Mouse (Mus musculus) WW6 (cell line): ENCODE data around the gene Hoxc5.

ENCODE experiments used
- DNase-seq: peaks from one replicate; pipeline ENCODE4 v3.0.0-alpha.2; 2013; ENCODE audit warnings: low read depth, low spot score

The Hoxc5 gene

DNA sequence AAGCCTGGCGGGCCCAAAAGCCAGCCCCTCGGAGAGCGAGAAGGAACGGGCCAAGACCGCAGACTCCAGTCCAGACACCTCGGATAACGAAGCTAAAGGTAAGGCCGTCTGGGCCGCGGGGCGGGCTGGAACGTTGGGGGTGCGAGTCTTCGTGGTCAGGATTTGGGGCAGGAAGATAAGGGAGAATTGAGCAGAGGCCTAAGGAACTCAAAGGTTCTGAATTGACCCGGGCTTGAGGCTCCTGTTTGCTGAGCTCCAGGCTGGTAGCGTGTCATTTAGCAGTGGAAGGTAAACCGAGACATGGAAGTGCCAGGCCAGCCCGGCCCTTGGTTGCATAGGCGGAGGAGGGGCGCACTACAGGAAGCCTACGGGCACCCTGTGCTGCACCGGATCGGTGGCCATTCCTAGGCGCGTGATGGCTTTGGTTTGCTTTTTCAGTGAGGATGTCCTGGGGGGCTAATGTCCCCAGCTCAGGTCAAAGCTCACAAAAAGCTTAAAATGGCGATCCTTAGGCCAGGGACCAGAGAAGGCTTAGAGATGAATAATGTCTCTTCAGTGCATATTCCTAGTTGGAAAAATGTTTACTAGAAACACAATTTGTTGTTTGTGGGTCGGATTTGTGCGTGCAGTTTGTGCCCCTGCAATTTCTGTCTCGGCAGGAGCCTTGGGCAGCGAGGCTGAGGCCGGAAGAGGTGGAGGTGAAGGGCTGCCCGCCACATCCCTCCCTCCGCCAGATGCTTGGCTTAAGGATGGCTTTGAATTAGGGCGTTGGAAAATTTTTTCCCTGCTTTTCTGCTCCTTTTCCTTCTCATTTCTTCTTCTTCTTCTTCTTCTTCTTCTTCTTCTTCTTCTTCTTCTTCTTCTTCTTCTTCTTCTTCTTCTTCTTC is 511 bp downstream of the Hoxc5 start:
- DNase-seq, result no peak

DNA sequence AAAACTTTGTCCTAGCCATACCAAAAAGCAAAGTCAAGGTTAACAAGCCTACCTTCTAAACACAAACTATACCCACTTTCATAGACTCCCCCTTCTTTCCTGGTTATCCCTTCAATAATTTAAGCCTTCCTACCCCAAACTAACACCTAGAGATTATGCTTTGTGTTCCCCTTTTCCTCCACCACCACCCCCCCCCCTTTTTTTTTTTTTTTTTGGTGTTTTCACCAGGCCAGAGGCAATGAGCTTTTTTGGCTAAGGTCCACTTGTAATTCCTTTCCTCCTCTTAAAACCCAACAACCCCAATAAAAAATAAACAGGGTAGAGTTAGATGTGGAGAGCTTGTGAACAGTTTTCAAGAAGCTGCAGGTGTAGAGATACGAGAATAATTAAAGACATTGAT is 2.1 kb downstream of the Hoxc5 start:
- DNase-seq, result no peak

DNA sequence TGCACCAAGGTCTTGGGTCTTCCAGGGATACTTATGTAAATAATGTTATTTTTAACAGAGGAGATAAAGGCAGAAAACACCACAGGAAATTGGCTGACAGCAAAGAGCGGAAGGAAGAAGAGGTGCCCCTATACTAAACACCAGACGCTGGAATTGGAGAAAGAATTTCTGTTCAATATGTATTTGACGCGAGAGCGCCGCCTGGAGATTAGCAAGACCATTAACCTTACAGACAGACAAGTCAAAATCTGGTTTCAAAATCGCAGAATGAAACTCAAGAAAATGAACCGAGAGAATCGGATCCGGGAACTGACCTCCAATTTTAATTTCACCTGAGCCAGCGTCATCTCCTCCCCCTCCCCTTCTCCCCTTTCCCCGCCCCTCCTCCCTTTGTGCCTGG is 3.5 kb downstream of the Hoxc5 start:
- no peak for DNase-seq

DNA sequence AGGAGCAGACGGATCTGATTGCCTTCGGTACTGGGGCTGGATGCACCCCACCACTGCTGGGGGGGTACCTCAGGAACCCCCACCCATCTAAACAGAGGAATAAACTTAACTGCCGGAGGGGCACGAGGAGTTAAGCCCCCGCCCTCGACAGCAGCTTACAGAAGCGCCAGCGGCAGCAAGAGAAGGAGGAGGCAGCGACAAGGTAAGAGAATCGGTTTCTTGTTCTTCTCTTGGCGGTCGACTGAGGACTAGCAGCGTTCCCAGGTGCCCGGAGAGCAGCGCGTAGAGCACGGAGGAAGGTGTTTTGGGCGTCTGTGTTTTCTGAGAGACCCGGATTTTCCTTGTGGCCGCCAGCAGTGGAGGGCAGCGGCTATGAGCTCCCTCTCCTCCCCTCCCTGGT is 5.0 kb downstream of the Hoxc5 start:
- DNase-seq, result no peak

DNA sequence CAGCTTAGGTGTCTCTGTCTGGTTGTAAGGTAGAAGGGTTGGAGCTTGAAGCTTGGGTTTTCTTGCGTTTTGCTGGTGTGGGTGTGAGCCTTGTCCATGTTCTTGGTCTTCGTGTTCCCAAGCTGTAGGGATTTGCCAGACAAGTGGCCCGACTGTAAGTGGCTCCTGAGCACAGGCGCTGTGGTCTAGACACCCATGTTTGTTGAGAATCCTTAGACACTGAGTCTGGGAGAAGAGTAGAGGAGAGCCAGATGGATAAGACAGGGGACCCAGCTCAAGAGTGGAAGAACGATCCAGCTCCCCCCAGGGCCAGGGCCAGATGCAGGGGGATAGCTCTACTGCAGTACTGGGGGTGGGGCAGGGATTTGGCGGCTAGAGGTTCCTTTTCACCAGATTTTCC is 5.5 kb downstream of the Hoxc5 start:
- DNase-seq, result no peak

DNA sequence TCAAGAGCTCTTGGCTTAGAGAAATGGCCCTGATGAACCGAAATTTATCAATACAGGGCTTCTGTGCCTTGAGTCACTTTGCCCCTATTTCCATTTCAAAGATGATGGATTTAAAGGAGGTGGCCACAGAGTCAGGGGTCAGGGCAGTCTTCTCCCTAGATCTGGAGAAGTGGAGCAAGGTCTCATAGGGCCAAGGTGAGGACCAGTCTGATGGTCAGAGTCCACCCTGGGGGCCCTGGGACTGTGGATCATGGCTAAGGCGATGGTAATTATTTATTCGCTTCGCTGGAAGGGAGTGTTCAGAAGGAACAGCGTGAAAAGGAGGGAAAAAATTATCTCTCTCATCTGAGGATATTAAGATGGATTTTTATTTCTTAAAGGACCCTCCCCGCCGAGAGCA is 7.8 kb downstream of the Hoxc5 start:
- DNase-seq, result no peak

DNA sequence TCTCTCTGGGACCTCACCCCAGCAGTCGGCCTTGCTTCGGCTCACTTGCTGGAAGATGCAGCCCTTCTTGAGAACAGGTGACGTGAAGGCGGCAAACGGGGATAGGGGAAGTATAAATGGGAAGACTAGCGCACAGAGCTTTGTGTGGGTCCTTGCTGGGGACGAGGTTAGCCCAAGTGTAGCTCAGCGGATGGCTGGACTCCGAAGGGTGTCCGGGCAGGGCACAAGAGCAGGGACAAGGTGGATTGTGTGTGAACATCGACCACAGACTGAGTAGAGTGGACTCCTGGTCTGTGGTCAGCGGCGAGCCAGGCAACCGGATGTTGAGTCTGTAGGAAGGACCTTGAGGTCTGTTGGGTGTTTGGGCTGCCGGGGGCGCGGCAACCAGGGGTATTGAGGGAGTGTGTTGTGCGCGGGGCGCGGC is 8.5 kb downstream of the Hoxc5 start:
- DNase-seq, result no peak

DNA sequence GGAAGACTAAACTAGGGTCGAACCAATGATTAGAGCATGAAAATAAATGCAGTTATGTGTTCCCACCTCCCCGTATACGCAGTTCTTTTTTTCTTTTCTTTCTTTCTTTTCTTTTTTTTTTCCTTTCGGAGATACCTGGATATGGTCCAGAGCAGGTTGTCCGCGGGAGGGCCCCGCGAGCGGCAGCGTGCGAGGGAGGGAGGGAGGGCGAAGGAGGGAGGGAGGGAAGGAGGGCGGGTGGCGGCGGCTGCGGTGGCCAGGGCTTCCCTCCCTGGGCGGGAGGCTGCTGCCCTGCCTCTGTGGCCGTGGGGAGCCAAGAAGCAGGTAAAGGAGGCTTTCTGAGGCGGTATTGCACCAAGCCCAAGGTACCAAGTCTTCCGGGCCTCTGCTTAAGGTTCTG is 8.9 kb downstream of the Hoxc5 start, which contains the start of gene Hoxc9:
Gene Hoxc9 (plus strand): TSS at position 269 of the 400 bp plus-strand sequence.
- no peak for DNase-seq

DNA sequence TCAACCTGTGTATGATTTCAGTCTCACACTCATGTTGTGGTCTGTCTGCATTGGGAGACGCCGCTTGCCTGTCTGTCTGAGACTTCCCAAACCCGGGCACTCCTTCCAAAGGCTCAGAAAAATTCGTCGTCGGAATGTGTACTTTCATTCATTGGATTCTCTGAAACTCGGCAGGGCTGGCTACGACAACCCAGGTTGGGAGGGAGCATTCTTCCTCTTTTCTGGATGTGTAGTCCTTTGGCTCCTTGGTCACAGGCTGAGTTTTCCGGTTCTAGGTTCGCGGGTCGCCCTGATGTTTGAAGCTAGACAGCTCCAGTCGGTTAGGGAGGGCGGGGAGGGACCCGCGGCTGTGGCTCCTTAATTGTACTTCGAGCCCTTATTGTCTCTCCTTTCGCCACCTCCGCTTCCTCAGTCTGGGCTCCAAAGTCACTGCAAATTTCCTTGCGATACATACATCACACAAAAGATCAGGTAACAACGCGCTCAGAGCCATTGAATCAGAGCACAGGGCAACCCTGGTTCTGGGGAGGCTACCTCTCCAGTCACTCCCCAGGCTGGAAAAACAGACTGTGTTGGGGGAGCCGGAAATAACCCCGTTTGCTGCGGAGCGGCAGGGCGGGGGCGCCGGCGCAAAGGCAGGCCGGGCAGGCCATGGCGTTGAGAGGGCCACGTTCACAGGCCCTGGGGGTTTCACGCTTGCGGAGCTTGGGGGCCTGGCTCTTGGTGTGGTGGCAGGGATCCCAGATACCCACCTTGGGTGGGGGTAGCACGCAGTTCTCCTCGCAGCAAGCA is 9.6 kb downstream of the Hoxc5 start:
- no peak for DNase-seq

DNA sequence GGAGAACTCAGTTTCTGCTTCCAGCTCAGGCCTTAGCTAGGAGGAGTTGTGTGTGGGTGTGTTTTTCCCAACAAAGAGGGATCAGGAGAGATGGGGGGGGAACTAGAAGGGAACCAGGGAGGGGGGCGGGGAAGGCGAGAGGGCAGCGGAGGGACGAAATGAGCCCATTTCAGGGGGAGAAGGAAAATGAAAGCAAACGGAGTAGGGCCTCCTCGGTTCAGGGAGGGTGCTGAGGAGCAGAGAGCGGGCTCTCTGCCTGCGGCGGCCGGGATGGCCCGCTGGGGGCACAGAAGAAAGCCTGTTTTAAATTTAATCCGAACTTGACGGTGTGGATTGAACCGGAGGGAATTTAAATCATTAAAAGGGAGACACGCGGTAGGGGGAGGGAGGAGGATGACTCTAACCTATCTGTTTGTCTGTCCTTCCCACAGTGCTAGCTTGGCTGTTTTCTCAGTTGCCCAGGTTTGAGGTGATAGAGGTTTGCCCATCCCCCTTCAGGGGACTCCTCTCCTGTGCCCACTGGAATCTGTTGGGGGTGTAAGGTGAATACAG is 10.3 kb downstream of the Hoxc5 start:
- no peak for DNase-seq

DNA sequence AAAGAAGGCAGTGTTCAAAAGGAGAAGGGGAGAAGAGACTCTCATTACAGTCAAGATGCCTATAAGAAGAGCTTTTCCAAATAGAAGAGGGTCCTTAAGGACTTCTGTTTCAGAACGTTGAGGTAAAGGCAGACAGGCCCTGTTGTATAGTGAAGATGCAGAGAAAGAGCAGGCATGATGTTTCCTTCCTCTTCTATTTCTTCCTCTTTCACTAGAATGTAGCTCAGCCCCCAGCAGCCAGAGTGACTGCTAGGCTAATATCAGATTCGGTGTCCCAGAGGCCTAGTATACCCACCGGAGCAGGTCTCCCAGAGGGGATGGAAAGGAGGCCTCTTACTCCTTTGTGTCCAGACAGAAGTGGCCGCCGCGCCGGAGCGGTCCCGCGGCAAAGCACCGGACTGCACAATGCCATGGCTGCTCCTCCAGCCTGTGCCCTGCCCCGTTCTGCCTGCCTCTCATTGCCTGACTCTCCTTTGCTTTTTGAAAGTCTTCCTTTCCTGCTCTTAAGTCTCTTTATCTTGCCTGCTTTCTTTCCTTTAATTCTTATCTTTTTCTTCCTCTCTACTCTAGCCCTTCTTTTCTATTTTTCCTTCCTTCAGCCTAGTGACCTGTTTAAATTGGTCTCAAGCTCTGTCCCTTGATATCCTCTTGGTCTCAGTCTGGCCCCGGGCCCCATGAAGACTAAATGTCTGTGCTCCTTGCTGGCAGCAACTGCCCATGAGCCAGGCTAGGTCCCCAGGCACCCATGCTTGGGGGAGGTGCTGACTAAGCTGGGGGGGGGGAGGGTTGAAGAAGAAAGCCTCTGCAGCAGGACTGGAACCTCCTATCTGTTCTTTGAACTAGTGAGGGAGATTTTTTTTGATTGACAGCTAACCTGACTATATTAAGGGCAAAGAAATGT is 11.6 kb downstream of the Hoxc5 start:
- DNase-seq, result no peak

DNA sequence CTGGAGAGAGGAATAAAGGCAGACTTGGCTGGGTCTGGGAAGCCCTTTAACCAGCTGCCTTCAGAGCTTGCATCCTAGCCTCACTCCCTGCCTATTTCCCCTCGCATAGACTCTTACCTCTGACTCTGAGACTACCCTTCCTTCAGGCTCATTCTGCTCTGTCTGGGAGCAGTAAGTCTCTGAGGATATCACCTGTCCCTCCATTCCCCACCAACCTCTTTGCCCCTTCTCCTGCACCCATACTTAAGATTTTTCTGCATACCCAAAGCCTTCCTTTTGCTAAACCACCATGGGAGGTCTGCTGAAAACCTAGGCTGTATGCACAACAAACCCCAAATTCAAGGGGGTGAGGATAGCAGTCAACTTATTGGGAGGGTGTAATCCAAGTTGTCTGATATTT is 12.7 kb downstream of the Hoxc5 start:
- DNase-seq, result no peak

DNA sequence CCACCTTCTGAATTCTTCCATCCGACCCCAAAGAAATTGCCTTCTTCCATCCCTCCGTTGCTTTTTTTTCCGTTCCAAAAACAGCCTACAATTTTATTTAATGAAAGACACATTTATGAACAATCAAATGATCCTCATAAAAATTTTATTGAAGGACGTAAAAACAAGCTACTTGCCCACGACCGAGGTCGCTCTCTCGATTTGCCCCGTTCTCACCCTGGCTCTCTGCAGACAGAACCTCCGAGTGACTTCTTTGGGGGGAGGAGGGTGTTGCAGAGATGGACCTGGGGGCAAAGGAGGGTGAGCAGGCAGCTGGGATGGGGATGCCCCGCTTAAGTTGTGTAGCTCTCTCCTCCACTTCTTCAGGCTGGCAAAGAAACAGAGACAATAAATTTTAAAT is 13.1 kb downstream of the Hoxc5 start:
- no peak for DNase-seq

DNA sequence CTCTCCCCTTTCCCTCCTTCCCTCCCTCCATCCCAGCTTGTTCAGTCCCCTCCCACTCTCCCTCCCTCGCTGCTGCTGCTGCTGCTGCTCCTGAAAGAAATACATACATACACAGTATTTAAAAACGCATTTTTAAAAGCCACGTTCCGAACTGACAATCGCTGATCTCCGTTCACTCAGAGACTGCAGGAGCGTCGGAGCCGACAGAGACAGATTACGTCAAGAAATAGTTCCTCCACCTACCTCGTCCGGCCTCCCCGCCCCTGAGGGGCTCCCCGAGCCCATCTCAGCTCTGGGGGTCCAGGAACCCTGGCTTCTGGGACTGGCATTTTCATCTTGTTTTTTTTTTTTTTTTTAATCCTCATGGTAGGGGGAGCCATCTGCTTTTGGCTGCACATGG is 13.7 kb downstream of the Hoxc5 start:
- DNase-seq, result no peak

DNA sequence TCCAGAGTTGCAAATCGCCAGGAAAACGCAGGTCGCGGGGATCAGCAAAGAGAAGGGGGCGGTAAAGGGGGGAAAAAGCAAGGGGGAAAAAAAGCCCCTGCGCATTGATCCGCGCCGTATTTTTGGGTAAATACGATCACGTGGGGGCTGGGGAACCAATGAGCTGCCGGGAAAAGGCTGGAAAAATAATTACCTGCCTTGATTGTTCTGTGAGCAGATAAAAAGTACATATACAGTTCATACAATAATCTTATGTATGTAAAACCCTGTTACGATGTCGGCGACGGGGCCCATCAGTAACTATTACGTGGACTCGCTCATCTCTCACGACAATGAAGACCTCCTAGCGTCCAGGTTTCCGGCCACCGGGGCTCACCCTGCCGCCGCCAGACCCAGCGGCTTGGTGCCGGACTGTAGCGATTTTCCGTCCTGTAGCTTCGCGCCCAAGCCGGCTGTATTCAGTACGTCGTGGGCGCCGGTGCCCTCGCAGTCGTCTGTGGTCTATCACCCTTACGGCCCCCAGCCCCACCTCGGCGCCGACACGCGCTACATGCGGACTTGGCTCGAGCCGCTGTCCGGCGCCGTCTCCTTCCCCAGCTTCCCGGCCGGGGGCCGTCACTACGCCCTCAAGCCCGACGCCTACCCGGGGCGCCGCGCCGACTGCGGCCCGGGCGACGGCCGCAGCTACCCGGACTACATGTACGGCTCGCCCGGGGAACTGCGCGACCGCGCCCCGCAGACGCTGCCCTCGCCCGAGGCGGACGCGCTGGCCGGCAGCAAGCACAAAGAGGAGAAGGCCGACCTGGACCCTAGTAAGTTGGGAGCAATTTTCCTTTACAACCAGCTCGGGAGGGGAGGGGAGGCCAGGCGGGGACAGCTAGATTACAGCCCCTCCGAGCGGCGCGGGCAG is 14.4 kb downstream of the Hoxc5 start:
- no peak for DNase-seq

DNA sequence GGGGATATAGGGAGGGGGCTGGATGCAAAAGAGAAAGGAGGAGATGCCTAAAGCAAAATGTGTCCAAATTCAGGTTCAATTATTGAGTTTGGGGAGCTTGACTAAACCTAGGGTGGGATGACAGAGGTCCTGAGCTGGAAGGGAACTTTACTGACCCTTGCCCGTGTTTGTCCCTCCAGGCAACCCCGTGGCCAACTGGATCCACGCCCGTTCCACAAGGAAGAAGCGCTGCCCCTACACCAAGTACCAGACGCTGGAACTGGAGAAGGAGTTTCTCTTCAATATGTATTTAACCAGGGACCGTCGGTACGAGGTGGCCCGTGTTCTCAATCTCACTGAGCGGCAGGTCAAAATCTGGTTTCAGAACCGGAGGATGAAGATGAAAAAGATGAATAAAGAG is 16.5 kb downstream of the Hoxc5 start:
- DNase-seq, result no peak

DNA sequence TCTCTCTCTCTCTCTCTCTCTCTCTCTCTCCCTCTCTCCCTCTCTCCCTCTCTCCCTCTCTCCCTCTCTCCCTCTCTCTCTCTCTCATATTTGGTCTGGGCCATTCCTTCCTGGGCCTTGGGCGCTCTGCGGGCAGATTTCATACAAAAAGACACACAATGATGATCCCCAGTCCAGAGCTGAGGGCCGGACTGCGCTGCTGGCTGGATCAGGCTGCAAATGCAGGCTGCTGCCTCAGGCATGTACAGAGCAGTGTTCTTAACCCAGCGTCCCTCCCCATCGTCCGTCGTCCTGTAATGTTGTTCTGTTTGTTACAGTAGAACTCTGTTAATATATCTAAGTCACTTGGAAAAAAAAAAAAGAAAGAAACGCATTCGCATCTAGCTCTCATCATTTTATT is 17.3 kb downstream of the Hoxc5 start:
- DNase-seq, result no peak

DNA sequence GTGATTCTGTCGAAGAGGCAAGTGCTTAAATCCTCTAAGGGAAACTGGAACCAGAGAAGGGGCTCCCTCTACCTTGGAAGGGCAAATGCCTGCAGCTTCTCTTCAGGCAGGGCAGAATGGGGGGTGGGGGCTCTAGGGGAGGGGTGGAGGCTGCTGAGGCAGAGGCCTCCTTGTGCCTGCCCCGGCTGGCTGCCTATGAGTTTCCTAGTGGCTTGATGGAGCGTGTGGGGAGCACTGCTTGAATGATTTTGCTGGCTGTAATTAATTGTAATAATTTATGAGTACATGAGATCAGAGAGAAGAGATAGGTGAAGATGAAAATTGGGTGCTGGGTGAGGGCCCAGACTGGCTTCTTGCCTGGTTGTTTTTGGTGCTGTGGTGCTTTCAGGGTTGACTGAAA is 17.7 kb downstream of the Hoxc5 start:
- DNase-seq, result no peak

DNA sequence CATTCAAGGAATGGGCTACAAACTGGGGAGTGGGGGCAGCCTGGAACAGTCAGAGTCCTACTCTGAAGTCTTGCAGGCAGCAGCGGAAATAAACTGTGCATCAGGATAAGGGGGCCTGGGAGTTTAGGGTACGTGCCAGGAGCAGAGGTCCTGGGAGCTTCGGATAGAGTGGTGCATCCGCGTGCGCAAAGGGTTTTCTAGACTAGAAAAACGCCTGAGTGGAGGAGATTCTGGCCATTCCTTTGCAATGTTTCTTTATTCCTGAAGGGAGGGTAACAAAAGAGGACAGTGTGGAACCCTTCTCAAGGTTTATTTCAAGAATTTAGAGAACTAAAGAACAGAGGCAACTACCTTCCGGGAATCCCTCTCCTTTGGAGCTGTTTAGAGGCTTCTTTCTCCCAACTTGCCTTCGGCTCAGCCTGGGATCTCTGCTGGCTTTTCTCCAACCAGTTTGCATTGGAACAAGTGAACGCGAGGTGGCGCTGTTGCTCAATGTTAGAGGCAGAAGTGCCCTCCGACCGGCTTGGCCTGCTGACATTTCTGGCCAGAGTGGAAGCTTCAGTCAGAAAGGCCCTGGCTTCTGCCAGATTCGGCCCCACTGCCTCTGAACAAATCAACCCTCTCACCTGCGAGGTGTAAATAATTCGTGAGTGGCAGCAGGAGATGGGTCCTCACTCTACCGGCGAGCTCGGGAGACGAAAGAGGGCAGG is 20.0 kb downstream of the Hoxc5 start:
- DNase-seq, result no peak

DNA sequence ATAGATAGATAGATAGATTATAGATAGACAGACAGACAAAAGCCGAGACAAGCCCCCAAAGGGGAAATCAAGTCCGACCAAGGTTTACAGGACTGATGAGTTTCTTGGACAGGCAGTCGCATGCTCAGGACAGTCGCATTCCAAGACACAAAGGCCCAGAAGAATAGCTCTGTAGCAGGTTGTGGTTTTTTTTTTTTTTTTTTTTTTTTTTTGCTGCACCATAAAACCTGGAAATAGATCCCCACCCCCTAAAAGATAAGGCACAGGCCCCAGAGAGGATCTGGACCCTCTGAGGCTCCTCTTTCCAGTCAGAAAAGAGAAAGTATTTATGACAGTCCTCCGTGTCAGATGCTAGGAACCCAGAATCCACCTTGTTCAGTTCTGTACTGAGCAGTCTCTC is 20.8 kb downstream of the Hoxc5 start:
- no peak for DNase-seq
